Mouse (Mus musculus): Measurements from ENCODE around the gene Zic5.
A peak's percentile ranks its signal among the peaks of the same experiment; 100 is the strongest.

The Zic5 gene

GRCm38 (mm10) chr14:122464763-122465741 lies at the start of gene Zic5:
Zic5 (minus strand) TSS chr14:122465677.
- peak; percentile 73 for DNase-seq (ENCODE audit: low read depth, low spot score)

DNA sequence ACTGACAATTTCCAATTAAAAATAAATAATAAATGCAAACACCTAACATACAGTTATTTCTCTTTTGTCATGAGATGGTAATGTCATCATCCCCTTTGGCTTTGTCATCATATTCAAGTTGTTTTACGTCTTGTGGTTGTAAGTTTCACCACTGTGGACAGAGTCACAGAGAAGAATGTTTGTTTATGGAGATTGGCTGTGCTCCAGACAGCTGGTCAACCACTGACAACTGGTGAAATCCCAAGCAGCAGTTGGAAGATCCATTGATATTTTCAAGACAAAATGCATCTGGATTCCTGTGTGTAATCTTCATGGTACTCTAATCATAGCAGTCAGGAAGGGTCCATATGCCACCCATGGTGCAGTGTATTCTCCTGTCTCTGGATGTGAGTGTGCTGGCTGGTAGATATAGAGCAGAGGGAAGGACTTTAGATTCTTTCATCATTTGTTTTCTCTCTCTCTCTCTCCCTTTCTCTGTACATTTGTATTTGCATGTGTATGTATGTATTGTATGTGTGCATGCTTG lies 48.1 kb upstream of the Zic5 start:
- DNase-seq (ENCODE audit: low read depth, low spot score) = no peak

- no peak for DNase-seq (ENCODE audit: low read depth, low spot score)
These were observed 46.0 kb upstream of the Zic5 start for GRCm38 (mm10) chr14:122511519-122511918.

GRCm38 (mm10) chr14:122509058-122509457 lies 43.6 kb upstream of the Zic5 start:
- no peak for DNase-seq (ENCODE audit: low read depth, low spot score)

GRCm38 (mm10) chr14:122492015-122492414 lies 26.5 kb upstream of the Zic5 start:
- no peak for DNase-seq (ENCODE audit: low read depth, low spot score)

GRCm38 (mm10) chr14:122491521-122491920 lies 26.0 kb upstream of the Zic5 start:
- DNase-seq (ENCODE audit: low read depth, low spot score) = no peak

- DNase-seq (ENCODE audit: low read depth, low spot score) = peak; percentile 40
These were observed 25.2 kb upstream of the Zic5 start, which contains the start of gene Gm10837 for GRCm38 (mm10) chr14:122490441-122491328. Gm10837 (plus strand) TSS chr14:122490586.

DNA sequence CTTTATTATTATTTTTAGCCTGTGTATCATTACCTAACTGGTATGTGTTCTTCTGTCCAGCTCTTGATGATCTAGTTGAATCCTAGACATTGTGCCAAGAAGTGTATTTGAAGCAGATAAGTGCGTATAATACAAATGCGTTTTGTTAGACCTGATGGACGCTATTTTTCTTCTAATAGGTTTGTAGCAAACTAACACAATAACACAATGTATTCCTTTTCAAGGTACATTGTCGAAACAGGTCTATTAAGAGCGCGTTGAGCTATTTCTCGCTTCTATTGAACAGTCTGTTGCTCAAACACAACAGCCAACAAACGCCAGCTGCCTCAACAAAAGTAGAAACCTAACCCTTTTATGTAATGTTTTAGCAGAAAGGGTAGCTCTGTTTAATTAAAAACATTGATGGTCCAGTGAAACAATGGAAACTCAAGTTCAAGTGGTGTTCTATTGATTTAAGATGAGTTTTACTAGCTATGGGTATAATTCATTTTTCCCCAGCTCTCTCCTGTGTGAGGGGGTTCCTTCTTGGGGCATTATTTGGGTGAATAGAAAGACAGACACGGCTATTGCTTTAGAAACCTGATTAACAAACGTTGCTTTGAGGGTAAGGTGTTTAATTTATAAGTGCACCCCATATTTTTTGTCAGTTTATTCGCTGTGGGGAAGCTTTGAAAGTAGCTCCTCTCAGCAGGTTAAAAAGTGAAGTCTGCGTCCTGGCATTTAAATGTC lies 24.4 kb upstream of the Zic5 start:
- DNase-seq (ENCODE audit: low read depth, low spot score) = peak; percentile 43

- peak; percentile 25 for DNase-seq (ENCODE audit: low read depth, low spot score)
These were observed 23.6 kb upstream of the Zic5 start for GRCm38 (mm10) chr14:122489041-122489440.

DNA sequence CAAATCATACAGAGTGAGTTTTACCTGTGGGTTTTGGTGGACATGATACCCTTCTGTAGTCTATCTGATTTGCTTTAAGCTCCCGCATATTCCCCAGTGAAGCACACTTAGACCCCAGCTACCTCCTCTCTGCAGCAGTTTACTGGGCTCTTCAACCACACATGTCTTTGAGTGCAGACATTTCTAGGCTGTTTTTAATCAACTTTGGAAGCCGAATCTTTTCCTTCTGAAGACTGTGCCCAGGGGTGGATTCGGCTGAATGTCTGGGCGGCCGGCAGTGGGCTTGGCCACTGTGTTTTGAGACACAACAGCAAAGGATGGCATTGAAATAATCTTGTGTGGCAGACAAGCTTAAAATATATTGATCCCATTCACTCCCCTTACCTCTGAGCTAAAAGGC lies 21.9 kb upstream of the Zic5 start:
- DNase-seq (ENCODE audit: low read depth, low spot score) = peak; percentile 47

- no peak for DNase-seq (ENCODE audit: low read depth, low spot score)
These were observed 21.1 kb upstream of the Zic5 start for GRCm38 (mm10) chr14:122486611-122487010.

GRCm38 (mm10) chr14:122485635-122486181 lies 20.2 kb upstream of the Zic5 start:
- DNase-seq (ENCODE audit: low read depth, low spot score) = peak; percentile 48

DNA sequence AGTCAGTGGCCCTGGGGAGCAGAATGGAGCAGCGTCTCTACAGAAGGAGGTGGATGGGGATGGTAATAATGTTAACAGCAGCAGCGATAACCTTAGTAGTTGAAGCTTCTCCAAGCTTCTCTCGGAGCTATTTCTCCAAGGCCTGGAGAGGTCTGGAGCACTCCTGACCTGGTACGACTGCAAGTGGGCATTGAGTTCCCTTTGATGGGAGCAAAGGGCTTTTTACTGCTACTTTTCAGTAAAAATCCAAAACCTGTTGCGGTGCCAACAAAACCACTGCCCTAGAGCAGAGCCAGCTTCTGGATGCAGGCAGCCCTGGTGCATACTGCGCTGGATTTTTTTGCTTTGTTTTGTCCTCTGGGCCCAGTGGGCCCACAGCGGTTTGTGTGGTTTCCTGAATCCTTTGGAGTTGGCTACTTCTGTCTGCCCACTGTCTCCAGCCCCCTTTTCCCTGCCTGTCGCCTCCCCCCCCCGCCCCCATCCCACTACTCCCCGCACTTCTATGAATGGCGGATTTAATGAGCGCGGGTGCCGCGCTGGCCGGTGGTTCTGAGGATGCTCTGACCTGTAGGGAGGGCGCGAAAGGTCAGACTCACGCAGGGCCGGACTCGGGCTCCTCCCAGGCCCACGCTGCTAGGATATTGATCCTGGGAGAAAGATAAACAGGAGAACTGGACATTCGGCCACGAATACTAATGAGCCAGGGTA lies 19.5 kb upstream of the Zic5 start:
- no peak for DNase-seq (ENCODE audit: low read depth, low spot score)

DNA sequence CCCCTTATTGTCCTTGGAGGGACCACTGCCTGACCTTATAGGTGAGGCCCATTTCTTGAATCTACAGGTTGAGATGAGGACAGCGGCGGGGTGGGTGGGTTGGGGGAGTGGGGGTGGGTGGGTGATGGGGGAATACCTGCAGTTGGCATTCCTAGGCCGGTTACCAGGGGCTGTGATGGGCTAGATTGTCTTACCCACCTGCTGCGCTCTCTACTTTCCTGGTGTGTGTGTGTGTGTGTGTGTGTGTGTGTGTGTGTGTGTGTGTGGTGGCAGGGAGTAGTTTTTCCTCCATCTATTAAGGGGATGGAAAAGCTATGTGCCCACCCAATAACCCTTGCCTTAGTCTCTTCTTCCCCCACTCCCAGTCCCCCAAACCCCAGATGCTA lies 19.0 kb upstream of the Zic5 start:
- no peak for DNase-seq (ENCODE audit: low read depth, low spot score)

DNA sequence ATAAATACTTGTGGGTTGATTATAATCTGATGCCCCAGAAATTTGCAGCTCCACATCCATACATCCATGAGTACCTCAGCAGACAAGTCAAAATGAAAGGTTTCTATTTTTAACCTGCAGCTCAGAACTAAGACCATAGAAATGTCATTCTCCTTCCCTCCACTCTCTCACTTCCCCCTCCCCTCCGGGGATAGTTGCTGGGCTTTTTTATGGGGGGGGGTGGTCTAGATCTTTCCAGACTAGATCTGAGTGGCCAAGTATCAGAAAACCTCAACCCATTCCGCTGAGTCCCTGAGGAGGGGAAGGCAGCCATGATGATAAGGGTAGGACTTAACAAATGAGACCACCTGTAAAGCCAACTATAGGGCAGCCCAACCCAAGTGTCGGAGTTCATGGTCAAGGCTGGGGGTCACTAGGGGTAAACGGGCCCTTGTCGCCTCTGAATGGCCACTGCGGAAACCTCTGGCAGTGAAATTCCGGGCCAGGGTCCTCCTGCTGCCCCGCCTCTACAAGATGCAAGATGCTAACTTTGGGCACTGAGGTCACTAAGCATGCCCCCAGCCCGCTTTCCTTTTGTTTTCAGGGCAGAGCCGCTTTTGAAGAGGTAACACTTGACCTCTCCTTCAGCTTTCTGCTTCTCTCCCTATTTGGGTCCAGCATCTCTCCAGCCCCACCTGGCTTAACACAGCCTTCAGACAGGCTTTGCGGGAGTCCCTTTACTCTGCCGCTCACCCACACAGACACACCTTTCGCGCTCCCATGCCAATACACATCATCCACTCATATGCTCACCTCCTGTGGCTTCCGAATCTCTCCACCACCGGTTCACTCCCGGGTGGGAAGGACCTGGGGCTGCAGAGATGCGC lies 18.3 kb upstream of the Zic5 start:
- DNase-seq (ENCODE audit: low read depth, low spot score) = no peak

DNA sequence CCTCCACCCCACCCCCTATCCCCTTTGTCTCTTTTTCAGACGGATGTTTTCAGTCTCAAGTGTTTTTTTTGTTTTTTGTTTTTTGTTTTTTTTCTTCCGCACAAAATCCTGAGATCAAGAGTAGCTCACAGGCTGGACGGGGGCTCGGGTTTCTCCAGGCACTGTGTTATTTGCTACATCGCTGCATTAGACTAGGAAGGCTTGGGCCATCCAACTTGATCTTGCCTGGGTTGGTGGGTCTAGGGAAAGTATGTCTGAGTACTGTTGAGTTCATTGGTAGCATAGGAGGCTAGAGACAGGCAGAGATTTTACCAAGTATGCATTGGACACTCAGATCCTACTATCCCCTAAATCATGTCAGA lies 17.5 kb upstream of the Zic5 start:
- DNase-seq (ENCODE audit: low read depth, low spot score) = no peak

DNA sequence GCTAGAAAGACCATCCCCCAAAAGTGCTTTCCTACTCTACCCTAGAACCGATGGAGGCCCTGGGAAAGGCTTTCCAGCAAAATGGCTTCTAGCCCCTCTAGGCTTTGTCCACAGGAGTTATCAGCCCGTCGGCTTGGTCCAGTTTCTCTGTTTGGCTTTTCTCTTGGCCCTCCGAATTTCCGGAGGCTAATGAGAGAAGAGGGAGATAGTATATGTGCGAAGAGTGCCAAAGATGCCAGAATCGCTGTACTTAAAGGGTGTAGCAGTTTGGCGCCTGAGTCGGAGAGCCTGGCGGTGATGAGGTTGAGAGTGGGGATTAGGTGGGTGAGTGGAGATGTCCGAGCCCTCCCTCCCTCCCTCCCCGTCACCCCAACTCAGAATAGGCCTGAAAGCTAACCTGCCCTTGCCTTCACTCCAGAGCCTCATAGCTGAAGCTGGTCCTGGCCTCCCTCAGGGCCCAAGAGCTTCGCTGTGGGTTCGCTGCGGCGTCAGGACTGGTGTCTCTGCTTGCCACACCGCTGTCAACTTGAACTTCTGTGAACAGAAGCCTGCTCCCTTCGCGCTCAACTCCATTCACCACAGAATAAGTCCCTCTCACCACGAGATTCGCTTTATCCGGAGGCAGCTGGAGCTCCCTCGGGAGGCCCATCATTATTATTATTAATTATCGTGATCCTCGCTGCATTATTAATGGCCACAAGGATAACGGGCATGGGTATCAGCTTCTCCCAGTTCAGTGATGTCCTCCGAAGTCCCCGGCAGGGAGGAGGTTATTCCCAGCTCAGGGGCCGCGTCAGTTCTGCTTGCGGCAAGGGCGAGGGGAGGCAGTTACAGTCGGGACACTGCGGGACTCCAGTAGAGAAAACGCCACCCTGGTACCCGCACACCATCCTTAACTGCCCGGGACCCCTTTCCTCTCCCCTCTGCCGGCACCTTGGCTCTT lies 16.9 kb upstream of the Zic5 start:
- peak; percentile 40 for DNase-seq (ENCODE audit: low read depth, low spot score)

GRCm38 (mm10) chr14:122481181-122481580 lies 15.7 kb upstream of the Zic5 start:
- no peak for DNase-seq (ENCODE audit: low read depth, low spot score)

Measured in forelimb bud, embryonic 11.5 days (tissue).